Mouse (Mus musculus) embryo, embryonic 10 days (tissue): ENCODE measurements around the gene Luc7l3.
"Not testable (repeated sequence)": the region's sequence is repeated elsewhere in the genome, so short reads cannot be mapped to it uniquely, and the experiment has no call there.

Experiments used
- DNase-seq: peaks from one replicate; pipeline ENCODE4 v3.0.0-alpha.2; 2015; ENCODE audit warnings: low spot score

The Luc7l3 gene

GRCm38 (mm10) chr11:94294996-94295845 lies 26.6 kb downstream of the Luc7l3 start:
- no peak for DNase-seq

DNA sequence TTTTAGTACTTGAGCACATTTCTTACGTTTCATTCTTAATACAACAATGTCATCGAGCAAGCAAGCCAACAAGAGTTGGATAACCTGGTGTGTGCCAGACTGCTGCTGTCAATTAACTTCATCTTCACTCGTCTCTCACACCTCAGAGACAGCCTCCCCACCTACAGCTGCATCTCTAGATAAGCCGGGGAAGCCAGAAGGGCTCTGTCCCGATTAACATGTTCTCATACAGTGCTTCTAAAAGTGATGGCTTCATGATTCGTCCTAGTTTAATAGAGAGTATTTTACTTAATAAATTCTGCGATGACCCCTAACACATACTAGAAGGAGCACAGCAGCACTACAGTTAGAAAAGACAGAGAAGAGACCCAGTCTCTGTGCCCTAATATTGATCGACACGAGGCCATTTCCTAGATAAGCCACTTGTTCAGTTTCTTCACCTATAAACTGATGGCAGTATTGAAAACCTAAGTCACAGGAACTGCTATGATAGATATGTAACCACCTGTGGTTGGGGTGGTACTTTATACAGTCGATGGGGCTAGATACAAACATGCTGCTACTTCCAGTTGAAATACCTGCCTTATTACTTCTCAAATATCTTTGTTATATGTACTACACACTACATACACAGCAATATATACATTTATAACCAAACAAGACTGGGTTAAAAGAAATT lies 31.6 kb downstream of the Luc7l3 start:
- DNase-seq = no peak

DNA sequence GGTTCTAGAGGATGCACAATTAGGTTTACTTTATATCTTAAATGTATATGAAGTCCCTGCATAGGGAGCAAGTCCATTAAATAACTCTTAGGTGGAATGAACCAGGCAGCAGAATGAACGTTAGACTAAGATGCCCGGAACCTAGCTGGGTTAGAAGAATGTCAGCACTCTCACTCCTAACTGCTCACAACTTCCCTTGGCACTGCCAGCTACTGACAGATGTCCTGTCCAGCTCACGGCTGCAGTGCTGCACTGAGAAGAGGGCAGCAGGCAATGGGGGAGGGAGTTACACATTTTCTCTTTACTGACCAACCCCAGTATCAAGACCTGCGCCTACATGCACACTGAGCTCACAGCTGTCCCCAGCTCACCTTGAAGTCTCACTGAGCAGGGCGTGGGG lies 34.7 kb downstream of the Luc7l3 start:
- no peak for DNase-seq

GRCm38 (mm10) chr11:94285886-94286574 lies 35.8 kb downstream of the Luc7l3 start:
- DNase-seq = no peak

DNA sequence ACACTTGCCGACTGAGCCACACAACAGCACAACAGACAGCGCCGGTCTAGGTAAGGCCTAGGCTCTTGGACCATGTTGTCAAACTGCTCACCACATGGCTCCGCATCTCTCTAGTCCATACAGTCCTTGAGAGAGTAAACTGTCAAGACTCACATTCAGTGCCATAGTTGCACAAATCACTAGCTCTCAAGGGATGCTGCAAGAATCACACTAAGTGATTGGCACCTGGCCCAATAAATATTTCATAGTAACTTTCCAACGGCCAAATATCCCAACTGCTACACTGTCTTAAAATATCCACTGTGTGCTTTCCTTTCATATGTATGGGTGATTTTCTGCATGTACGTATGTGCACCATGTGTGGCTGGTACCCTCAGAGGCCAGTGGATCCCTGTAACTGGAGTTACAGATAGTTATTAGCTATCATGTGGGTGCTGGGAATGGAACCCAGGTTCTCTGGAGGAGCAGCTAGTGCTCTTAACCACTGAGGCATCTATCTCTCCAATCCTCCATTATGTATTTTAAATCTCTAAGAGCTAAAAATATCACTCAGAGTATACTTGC lies 38.2 kb downstream of the Luc7l3 start:
- no peak for DNase-seq

DNA sequence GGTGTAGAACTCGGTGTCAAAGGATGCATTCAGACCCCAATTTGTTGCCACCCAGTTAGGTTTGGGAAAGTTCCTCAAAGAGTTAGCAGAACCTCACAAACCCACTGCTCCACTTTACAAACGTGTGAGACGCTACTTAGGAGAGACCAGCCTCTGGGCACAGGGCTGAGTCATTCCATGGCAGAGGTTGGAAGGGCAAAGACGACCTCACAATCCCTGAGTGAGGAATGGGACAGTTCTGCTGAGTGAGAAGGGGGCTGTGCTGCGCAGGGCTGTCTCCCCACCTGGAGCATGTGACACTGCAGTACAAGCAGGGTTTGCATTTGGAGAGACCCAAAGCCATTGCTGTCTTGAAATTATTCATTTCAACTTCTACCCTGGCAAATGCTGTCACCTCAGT lies 39.5 kb downstream of the Luc7l3 start:
- no peak for DNase-seq

DNA sequence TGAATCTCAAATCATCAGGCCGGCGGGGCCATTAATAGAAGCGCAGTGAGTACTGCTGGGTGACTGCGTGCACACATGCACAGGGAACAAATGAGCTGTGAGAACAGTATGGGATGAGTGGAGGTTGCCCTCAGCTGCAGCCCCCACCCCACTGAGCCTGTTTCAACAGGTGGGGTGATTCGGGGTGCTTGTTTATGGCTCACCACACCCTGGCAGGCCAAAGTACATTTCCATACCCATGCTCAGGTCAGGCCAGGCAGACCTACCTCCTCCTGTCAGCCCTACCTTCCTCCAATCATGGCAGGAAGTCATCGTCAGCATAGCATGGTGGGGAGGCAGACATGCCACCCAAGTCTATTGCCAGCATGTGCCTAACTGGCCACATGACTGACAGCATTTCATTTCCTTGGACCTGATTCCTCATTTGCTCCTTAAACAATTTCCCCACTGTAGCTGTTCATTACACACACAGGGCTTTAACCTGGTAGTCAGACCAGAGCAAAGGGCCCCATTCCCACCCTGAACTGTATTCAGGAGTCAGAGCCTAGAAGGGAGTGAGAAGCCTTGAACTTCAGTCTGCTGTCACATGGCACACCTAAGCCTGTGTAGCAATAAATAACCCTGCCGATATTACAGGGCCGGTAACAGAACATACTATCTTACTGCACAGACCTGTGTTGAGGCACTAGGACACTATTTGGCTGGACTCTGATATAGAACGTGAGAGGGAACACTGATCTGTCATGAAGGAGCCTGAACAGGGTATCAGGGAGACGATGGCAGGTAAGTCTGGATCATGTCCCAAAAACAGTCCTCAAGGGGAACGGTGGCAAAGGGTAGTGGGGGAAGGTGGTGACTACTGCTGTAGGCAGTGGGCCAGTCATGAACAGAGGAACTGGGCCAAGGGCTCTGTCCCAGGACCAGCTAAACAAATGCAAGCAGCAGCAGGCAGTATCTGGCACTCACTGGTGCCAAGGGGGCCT lies 40.3 kb downstream of the Luc7l3 start, which contains the start of gene Gm21885:
TSS of gene Gm21885 (plus strand) at position 675 of the 983 bp plus-strand sequence.
- DNase-seq = no peak

DNA sequence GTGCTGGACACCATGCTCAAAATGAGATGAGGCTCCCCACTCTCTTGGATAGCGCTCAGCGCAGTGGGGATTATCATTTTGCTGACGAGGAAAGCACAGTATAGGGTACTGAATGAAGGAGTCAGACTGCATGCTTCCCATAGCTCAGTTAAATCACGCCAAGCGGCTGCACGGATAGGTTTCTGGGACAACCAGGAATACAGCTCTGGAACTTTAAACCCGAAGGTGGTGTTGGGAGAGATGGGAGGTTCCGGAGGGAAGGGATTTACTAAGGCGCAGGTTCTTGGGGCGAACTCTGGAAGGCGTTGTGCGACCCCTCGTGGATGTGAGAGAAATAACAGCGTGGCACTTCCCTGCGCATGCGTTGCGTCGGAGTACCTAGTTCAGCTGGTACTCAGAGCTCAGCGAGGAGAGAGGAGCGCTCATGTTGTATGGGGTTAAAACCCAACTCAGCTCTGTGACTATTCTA lies 44.9 kb downstream of the Luc7l3 start:
- peak; percentile 98 for DNase-seq

- DNase-seq = no peak
Measured at GRCm38 (mm10) chr11:94275686-94276085, 46.1 kb downstream of the Luc7l3 start.

DNA sequence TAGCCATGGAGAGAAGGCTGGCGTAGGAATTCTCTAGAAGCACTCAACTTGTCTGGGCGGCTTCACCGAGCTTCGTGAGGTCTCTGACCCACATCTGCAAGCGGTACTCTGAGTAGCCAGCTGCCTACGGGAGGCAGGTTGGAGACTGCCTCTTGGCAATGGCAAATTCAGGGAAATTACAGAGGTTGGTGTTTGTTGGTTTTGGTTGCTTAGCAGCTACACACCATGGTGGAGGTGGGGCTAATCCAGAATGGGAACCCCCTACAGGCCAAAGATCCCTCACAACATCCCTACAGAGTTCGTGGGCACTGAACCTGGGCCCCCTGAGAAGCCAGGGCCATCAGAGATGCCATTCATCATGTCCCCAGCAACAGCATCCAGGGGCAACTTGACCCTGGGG lies 46.6 kb downstream of the Luc7l3 start:
- no peak for DNase-seq

DNA sequence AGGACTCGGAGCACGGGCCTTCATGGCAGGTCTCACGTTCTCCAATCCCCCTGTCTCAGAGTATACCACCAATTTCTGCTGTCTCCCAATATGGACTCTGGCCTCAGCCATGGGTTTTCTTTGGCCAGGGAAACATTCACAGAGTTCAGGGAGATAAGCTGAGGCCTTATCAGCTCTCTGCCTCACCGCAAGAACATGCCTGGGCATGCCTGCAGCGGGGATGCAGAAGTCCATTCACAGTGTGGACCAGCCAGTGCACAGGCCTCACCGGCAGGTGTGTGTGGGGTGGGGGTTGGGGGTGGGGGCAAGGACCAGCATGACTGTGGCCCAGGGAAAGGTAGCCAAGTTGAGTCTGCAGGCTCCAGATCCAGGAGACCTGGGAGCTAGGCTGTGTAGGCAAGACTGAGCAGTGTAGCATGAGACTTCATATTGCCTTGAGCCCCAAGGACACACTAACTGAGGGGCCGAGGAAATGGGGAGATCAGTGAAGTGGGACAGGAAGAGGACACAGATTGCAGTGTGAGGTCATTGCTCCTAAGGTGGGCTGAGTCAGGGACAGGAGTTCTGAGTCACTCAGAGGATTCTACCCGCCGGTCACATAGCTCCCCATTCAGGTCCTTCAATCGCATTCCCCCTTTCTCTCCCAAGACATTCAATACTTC lies 47.5 kb downstream of the Luc7l3 start:
- no peak for DNase-seq

GRCm38 (mm10) chr11:94272960-94273927 lies 48.5 kb downstream of the Luc7l3 start:
- DNase-seq = no peak

GRCm38 (mm10) chr11:94271015-94271414 lies 50.8 kb downstream of the Luc7l3 start:
- no peak for DNase-seq

DNA sequence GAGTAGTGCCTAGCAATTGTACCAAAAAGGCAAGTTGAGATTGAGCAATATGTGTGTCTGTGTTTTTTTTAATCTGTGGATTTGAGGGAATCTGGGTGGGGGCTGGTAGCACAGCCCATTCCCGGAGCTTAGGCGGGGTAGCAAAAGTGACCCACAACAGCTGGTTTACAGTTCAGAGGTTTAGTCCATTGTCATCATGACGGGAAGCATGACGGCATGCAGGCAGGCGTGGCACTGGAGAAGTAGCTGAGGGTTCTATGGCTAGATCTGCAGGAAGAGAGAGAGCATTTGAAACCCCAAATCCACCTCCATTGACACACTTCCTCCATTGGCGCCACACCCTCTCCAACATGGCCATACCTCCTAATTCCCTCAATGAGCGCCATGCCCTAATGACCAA lies 51.9 kb downstream of the Luc7l3 start:
- no peak for DNase-seq

- DNase-seq = no peak
Measured at GRCm38 (mm10) chr11:94268761-94269160, 53.0 kb downstream of the Luc7l3 start.

- DNase-seq = not testable (repeated sequence)
Measured at GRCm38 (mm10) chr11:94266155-94266554, 55.6 kb downstream of the Luc7l3 start.

GRCm38 (mm10) chr11:94265134-94265785 lies 56.5 kb downstream of the Luc7l3 start:
- peak; percentile 67 for DNase-seq

DNA sequence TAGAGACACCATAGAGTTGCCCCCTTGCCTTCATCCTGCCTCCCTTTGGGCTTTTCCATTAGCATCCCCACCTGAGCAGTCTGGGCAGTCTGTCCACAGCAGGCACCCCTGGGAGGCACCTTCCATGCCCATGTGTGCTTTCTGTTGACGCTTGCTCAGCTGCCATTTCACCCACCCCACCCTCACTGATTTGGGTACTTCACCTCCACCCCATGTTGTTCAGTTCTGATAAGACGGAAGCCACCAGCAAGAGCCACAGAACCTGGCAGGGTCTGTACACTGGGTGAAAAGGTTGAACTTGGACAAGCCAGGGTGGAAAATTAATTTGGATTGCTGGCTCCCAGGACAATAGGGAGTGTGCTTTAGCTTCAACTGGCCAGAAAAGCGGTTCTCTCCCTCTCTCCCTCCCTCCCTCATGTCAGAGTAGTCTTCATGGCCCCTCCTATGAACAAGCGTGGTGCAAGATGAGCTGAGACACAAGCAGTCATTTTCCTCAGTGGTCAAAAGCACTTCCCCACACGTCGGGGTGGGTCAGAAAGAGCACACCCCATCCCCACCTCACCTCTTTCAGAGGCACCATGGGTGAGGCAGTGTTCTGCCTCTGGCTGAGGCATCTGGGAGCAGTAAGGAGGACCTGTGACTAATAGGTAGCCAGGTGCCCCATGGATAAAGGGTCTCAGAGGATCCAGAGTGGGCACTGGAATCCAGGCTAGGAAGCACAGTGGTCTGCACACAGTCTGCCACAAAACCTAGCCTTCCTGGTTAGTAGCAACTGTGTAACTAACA lies 60.0 kb downstream of the Luc7l3 start:
- no peak for DNase-seq
